Mouse (Mus musculus) gonadal fat pad, adult 2 months (tissue): Measurements from ENCODE around the gene Adipoq. TPM values are rescaled to one million over a fixed set of nuclear protein-coding genes. Genes with fewer than 3 reads are reported as not detected.

Source experiments
- DNase-seq: peaks from one replicate; pipeline ENCODE4 v3.0.0-alpha.2; 2012; ENCODE audit warnings: low read depth
- polyA plus RNA-seq: library from polyadenylated mRNA; depleted of rRNA; stranded (reverse); fragments of >200 nt; gene quantifications from 2 replicates; pipeline ENCODE4 v1.2.3, GENCODE M21; 2012

Adipoq gene
- polyA plus RNA-seq, 1 experiment = 1,691 TPM

DNA sequence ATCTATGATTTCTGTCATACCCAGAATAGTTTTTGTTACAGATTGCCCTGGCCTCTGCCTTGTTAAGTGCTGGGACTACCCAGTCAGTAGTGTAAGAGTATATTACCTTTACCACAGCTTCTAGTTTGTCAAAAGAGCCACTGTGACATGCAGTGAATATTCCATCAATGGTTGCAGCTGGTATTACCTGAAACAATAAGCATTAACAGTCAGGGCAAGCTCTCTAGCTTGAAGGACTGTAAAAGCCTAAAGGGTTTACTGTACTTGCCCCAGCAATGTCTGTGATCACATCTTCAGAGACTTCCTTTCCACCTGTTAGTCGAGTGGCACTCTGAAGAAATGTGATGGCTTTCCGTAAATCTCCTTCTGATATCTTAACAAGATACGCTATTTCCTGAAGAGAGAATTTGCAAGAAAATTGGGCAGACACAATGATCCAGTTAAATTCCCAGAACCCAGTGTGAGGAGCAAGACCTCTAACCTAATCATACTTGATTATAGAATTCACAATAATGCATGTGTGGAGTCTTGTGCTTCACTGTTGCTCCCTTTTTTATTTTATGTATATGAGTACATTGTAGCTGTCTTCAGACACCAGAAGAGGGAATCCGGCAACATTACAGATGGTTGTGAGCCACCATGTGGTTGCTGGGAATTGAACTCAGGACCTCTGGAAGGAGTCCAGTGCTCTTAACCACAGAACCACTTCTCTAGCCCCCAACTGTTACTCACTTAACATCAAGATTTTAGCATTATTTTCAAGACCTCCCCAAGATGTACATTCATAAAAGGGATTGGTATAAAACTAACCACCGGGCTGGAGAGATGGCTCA, 31.8 kb upstream of the Adipoq start:
- DNase-seq = no peak

DNA sequence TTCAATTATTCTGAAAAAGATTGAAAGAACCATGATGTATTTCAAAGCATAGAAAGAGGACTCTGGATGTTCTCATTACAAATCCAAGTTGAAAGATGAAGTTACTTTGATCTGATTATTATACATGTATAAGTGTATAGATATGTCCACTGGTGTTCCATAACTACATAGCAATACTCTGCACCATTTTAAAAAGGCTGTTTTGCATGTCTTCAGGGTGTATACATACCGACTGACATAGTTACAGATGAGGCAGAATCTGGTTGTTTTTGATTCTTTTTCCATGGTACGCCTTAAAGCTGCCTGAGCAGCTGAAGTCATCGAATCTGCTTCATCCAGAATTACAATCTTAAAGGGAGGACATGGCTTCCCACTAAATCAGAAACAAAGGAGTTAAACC, 30.9 kb upstream of the Adipoq start:
- DNase-seq = no peak

GRCm38 (mm10) chr16:23117173-23117572, 29.2 kb upstream of the Adipoq start:
- no peak for DNase-seq

- DNase-seq = no peak
Measured at GRCm38 (mm10) chr16:23122446-23122845, 23.9 kb upstream of the Adipoq start.

DNA sequence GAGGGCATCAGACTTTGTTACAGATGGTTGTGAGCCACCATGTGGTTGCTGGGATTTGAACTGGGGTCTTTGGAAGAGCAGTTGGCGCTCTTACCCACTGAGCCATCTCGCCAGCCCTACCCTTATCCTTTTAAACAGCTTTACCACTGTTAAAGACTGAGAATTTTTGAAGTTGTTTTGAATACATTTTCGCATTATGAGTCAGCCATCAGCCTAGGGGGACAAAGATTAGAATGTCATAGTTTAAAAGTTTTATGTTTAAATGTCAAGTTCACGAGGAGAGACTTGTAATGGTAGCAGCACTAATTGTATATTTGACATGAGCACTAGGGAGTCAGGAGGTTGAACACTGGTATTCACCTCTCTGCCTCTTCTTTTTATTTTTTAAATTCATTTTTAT, 23.2 kb upstream of the Adipoq start:
- no peak for DNase-seq

DNA sequence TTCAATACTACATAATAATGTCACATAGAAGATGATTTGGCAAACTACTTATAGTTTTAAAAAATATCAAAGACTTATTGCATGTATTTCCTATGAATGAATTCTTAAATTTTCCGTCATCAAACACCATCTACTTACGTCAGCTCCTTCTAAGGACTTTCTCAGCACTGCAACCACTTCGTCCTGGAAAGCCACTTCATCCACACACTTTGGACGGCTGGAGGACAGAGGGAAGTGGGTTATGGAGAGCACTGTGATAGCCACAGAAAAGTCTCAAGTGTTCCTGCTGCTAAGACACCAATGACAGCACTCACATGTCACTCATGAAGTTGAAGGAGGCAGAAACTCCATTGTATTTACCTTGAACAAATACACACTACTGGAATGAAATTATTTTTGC, 21.9 kb upstream of the Adipoq start:
- DNase-seq = no peak

DNA sequence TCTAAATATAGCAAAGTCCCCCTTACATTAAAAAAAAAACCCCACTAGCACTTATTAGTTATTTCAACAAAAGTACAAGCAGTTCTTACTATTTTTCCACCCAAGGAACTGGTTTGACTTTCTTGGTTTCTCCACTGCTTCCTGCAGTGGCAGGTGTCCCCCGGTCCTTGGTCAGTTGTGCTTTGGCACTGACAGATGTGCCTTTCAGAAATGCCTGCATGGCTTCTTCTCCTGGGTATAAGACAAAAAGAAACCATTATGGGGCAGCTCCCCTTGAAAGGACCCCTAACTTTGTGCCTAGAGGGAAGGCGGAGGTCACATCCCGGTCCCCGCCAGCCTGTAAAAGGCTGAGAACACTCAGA, 19.0 kb upstream of the Adipoq start:
- no peak for DNase-seq

- no peak for DNase-seq
Measured at GRCm38 (mm10) chr16:23127673-23128375, 18.5 kb upstream of the Adipoq start, which contains the start of gene Rfc4. TSS of gene Rfc4 (minus strand) at chr16:23127737.

DNA sequence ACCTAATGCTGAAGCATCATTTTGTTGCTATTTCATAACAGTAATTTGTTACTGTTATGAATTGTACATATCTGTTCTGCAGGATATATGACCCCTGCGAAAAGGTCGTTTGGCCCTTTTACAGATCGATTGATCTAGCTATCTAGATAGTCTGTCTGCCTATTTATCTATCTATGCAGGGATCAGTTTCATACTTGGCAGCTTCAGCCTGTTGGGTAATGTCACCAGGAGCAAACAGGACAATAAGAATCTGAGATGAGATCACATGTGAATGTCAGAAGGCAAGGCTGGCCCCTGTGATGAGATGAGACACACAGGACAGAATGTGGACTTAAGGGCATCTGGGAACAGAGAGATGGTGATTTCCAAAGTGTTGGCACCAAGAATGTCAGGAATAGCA, 16.0 kb upstream of the Adipoq start:
- no peak for DNase-seq

- DNase-seq = no peak
Measured at GRCm38 (mm10) chr16:23132336-23132735, 14.0 kb upstream of the Adipoq start.

- DNase-seq = no peak
Measured at GRCm38 (mm10) chr16:23135421-23136149, 10.8 kb upstream of the Adipoq start.

GRCm38 (mm10) chr16:23136406-23136970, 9.8 kb upstream of the Adipoq start:
- DNase-seq = no peak

DNA sequence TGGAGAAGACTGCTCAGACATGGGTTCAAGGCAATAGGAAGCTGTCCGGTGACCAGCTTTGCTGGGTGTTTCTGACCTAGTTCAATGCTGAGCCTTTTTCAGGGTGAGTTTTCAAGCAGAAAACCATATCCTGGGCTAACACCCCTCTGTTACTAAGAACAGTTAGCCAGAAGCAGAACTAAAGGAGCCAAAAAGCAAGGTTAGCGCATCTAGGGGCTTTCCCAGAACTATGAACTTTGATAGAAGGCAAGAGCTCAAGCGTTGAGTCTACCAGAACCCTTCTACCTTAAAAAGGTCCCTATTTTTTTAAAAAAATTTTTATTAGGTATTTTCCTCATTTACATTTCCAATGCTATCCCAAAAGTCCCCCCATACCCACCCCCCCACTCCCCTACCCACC, 5.4 kb upstream of the Adipoq start:
- DNase-seq = no peak

- DNase-seq = no peak
Measured at GRCm38 (mm10) chr16:23144326-23144725, 2.0 kb upstream of the Adipoq start.

DNA sequence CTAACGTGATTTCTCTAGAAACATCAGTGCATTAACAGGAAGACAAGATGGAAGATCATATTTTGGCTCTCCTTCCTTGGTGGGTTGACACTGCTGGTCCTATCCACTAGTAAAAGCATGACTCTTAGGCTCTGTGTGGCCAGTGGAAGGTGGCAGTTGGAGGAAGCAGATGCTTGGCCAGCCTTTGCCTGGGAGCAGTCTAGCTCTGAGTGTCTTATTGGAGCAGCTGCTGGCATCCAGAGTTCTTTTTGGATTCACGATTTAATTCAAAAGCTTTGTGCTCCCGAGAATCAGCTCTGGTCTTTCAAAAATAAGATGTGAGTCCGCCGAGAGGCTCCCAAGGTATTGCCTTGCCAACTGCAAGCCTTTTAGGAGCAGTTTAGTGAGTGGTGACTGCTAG, 1.1 kb upstream of the Adipoq start:
- no peak for DNase-seq

DNA sequence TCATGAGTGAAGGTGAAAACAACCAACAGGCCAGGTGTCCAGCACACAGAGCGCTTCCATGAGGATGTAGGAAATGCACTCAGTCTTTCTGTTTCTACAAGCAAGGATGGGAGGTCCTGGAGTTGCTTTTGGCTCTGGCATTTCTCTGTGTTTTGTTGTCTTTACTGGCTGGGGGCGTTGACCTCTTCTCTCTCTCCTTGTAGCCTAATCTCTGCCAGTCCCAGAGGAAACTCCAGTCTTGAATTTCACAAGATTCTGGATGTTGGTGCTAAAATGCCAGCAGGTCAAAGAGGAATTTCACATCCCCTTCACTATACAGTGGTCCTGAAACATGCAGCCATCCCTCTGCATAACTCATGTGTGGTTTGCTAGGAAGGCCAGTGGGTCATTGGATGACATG, 2.6 kb downstream of the Adipoq start:
- no peak for DNase-seq

DNA sequence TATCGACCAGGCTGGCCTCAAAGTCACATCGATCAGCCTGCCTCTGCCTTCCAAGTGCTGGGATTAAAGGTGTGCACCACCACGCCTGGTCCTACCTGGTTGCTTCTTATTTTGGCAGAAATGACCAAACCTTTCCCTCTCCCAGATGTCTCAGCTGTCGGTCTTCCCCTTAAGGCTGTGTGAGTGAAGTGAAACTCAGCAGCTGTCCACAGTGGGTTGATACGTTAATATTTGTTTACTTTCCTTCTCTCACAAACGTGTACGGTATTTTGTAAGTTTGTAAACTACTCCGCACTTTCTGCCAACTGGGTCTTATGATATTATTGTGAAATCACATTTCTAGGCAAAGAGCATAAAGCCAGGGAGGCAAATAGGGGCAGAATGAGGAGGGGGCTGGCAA, 3.1 kb downstream of the Adipoq start:
- no peak for DNase-seq

DNA sequence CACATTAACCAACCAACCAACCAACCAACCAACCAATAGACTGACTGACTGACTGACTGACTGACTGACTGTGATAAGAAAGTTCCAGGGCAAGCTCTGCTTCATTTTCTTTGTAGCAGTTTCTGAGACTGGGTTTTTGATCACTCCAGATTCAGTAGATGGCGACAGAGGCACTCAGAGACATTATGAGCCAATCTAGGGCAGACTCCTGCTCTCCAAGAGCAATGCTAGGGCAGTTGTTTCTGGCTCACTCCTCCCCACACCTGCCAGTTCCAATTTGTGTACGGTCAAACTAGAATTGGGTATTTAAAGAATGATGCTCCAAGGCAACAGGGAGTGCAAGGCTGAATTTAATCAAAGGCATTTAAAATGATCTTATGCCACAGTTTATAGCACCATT, 5.1 kb downstream of the Adipoq start:
- no peak for DNase-seq

DNA sequence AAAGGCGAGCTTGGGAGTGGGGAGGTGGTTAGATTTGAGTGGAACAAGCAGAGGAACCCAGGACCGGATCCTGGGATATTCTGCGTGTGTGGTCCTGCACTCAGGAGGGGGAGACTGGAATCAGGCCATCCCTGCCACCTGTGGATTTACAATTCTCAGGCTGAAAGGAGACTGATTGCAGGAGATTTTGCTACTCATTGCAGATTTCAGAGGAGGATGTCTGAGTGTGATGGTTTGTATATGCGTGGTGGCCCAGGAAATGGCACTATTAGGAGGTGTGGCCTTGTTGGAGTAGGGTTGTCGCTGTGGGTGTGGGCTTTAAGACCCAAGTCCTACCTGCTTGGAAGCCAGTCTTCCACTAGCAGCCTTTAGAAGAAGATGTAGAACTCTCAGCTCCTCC, 7.9 kb downstream of the Adipoq start:
- no peak for DNase-seq

- DNase-seq = no peak
Measured at GRCm38 (mm10) chr16:23157013-23157412, 10.7 kb downstream of the Adipoq start.

GRCm38 (mm10) chr16:23158292-23158691, 12.0 kb downstream of the Adipoq start:
- no peak for DNase-seq

- no peak for DNase-seq
Measured at GRCm38 (mm10) chr16:23158957-23159356, 12.6 kb downstream of the Adipoq start.
